ENCODE assay signal across 12 mouse cellular contexts in genomic region chr15:7154010-7154736, GRCm38 (mm10).
A peak's percentile ranks its signal among the peaks of the same experiment; 100 is the strongest.
DNase-seq lines count a peak whose midpoint lies in the region; ATAC-seq and TF ChIP-seq lines count a peak whose summit lies in the region.
"Had no signal": no experiment of that assay in that cellular context is flagged by ENCODE, and none has a peak within 500 bp of the region (broad histone marks: within the 10 kb centered on the region; RNA-seq: fewer than 3 reads in every experiment).

No protein-coding gene starts in this region.

- no peaks in the 10 kb centered on the region; the same call in 1 of the 2 replicates for H3K36me3 ChIP-seq in hindbrain, embryonic 14.5 days (replicated peaks; ENCODE audit: control insufficient read depth, insufficient read depth)
- no peaks in the 10 kb centered on the region for H3K36me3 ChIP-seq in hindbrain, embryonic 11.5 days (ENCODE audit: control insufficient read depth, insufficient read depth, low read length)
- H3K36me3 ChIP-seq in lung, postnatal 0 days (ENCODE audit: insufficient read depth, low read length) = peaks cover 17% of the 10 kb centered on the region
- H3K36me3 ChIP-seq in heart, adult 2 months (ENCODE audit: control insufficient read depth, insufficient read depth, low read length) = peaks cover 10% of the 10 kb centered on the region
- no peaks in the 10 kb centered on the region for H3K36me3 ChIP-seq in intestine, embryonic 16.5 days (ENCODE audit: control insufficient read depth, insufficient read depth, low read length)
- no peaks in the 10 kb centered on the region for H3K36me3 ChIP-seq in forebrain, embryonic 16.5 days (ENCODE audit: control insufficient read depth, insufficient read depth)
- H3K36me3 ChIP-seq: forebrain, embryonic 15.5 days; midbrain, embryonic 15.5 days had no signal

- H3K4me2 ChIP-seq in hindbrain, embryonic 14.5 days (replicated peaks) = no peak overlapping the region
- H3K4me2 ChIP-seq in hindbrain, embryonic 11.5 days (replicated peaks; ENCODE audit: low read depth, low read length) = no peak overlapping the region
- no peak overlapping the region; the same call in 1 of the 2 replicates for H3K4me2 ChIP-seq in lung, postnatal 0 days (replicated peaks; ENCODE audit: low read depth, low read length)
- H3K4me2 ChIP-seq in intestine, embryonic 16.5 days (ENCODE audit: low read depth, low read length) = no peak overlapping the region
- H3K4me2 ChIP-seq in forebrain, embryonic 16.5 days (ENCODE audit: low read length) = no peak overlapping the region
- H3K4me2 ChIP-seq: forebrain, embryonic 15.5 days; midbrain, embryonic 15.5 days had no signal

- no peaks in the 10 kb centered on the region; the same call in 1 of the 2 replicates for H3K79me2 ChIP-seq in heart, adult 2 months (replicated peaks; ENCODE audit: control insufficient read depth, insufficient read depth, low read length)

- H3K9me3 ChIP-seq in hindbrain, embryonic 14.5 days (ENCODE audit: control insufficient read depth, low read length) = no peaks in the 10 kb centered on the region
- no peaks in the 10 kb centered on the region for H3K9me3 ChIP-seq in hindbrain, embryonic 11.5 days (ENCODE audit: control insufficient read depth, low read length)
- H3K9me3 ChIP-seq in lung, postnatal 0 days (ENCODE audit: low read length) = no peaks in the 10 kb centered on the region
- H3K9me3 ChIP-seq in intestine, embryonic 16.5 days (ENCODE audit: control insufficient read depth, low read length) = no peaks in the 10 kb centered on the region
- H3K9me3 ChIP-seq in forebrain, embryonic 16.5 days (ENCODE audit: control insufficient read depth, low read length) = no peaks in the 10 kb centered on the region
- H3K9me3 ChIP-seq: forebrain, embryonic 15.5 days; midbrain, embryonic 15.5 days had no signal

- peaks cover 13% of the 10 kb centered on the region for H3K4me1 ChIP-seq in hindbrain, embryonic 14.5 days (replicated peaks; ENCODE audit: control insufficient read depth, insufficient read depth, low read length)
- no peaks in the 10 kb centered on the region for H3K4me1 ChIP-seq in hindbrain, embryonic 11.5 days (replicated peaks; ENCODE audit: control insufficient read depth, insufficient read depth, low read length)
- H3K4me1 ChIP-seq in lung, postnatal 0 days (ENCODE audit: insufficient read depth, low read depth, low read length) = peaks cover 13% of the 10 kb centered on the region; the same call in 1 of the 2 replicates
- H3K4me1 ChIP-seq in lung, adult 2 months (ENCODE audit: control insufficient read depth, insufficient read depth, low read length) = peaks cover 15% of the 10 kb centered on the region
- peaks cover 19% of the 10 kb centered on the region for H3K4me1 ChIP-seq in heart, adult 2 months (ENCODE audit: control insufficient read depth, insufficient read depth, low read length)
- H3K4me1 ChIP-seq in intestine, embryonic 16.5 days (ENCODE audit: control insufficient read depth, insufficient read depth, low read length) = peaks cover 8% of the 10 kb centered on the region; the same call in 1 of the 2 replicates
- H3K4me1 ChIP-seq in forebrain, embryonic 16.5 days (replicated peaks; ENCODE audit: control insufficient read depth, insufficient read depth, low read length) = 0 out of 2 replicates have a peak, but pooled peaks cover 3% of the 10 kb centered on the region
- H3K4me1 ChIP-seq: forebrain, embryonic 15.5 days had no signal

- intact Hi-C loops in heart, adult 2 months (cut with DNase I) = loop anchor here (2.0 kb wide), 1 partner anchor 51 kb away; no protein-coding TSS in a partner anchor

- ATAC-seq in hindbrain, embryonic 14.5 days (ENCODE audit: low FRiP score) = no peak
- no peak for ATAC-seq in hindbrain, embryonic 11.5 days (ENCODE audit: low FRiP score)
- peak; percentile 59 for ATAC-seq in lung, postnatal 0 days
- peak; percentile 51 for ATAC-seq in intestine, embryonic 16.5 days
- ATAC-seq in forebrain, embryonic 16.5 days = no peak
- ATAC-seq: CD4-positive, CD25-positive, alpha-beta regulatory T cell, adult 4 months; forebrain, embryonic 15.5 days; midbrain, embryonic 15.5 days had no signal

- peak; percentile 17; the same call in 1 of the 2 replicates for TF ChIP-seq CTCF in lung, postnatal 0 days (IDR thresholded peaks at IDR 0.05)
- TF ChIP-seq CTCF in lung, adult 2 months (IDR thresholded peaks at IDR 0.05; ENCODE audit: insufficient read depth, low read length) = no peak
- TF ChIP-seq CTCF in heart, adult 2 months (IDR thresholded peaks at IDR 0.05) = no peak

- H3K27ac ChIP-seq in hindbrain, embryonic 14.5 days = no peak overlapping the region
- H3K27ac ChIP-seq in hindbrain, embryonic 11.5 days (ENCODE audit: low read depth, low read length) = no peak overlapping the region
- peak overlapping the region; percentile 21; the same call in 1 of the 2 replicates for H3K27ac ChIP-seq in lung, postnatal 0 days (ENCODE audit: low read length)
- no peak overlapping the region for H3K27ac ChIP-seq in heart, adult 2 months
- H3K27ac ChIP-seq in intestine, embryonic 16.5 days (ENCODE audit: low read length) = 0 out of 2 replicates have a peak overlapping the region, but pooled peaks have one; percentile 19
- H3K27ac ChIP-seq in forebrain, embryonic 16.5 days (ENCODE audit: low read length) = no peak overlapping the region
- H3K27ac ChIP-seq: forebrain, embryonic 15.5 days; midbrain, embryonic 15.5 days had no signal

- no peaks in the 10 kb centered on the region for H3K27me3 ChIP-seq in hindbrain, embryonic 14.5 days (ENCODE audit: control insufficient read depth, insufficient read depth, low read length)
- H3K27me3 ChIP-seq in hindbrain, embryonic 11.5 days (ENCODE audit: control insufficient read depth, insufficient read depth, low read length) = no peaks in the 10 kb centered on the region
- H3K27me3 ChIP-seq in lung, postnatal 0 days (replicated peaks; ENCODE audit: insufficient read depth, low read length) = no peaks in the 10 kb centered on the region
- H3K27me3 ChIP-seq in heart, adult 2 months (ENCODE audit: control insufficient read depth, insufficient read depth, low read length) = no peaks in the 10 kb centered on the region
- 0 out of 2 replicates have a peak, but pooled peaks cover 2% of the 10 kb centered on the region for H3K27me3 ChIP-seq in intestine, embryonic 16.5 days (replicated peaks; ENCODE audit: control insufficient read depth, insufficient read depth, low read length)
- H3K27me3 ChIP-seq in forebrain, embryonic 16.5 days (replicated peaks; ENCODE audit: control insufficient read depth, insufficient read depth, low read length) = no peaks in the 10 kb centered on the region
- H3K27me3 ChIP-seq: forebrain, embryonic 15.5 days; midbrain, embryonic 15.5 days had no signal

- WGBS in hindbrain, embryonic 14.5 days = 76% methylated on average over 15 of the region's 15 CpGs
- 89% methylated on average over 15 of the region's 15 CpGs for WGBS in hindbrain, embryonic 11.5 days
- WGBS in lung, postnatal 0 days = 50% methylated on average over 15 of the region's 15 CpGs
- WGBS in lung, adult 2 months = 35% methylated on average over 15 of the region's 15 CpGs
- 49% methylated on average over 15 of the region's 15 CpGs for WGBS in heart, adult 2 months
- 79% methylated on average over 15 of the region's 15 CpGs for WGBS in intestine, embryonic 16.5 days
- 83% methylated on average over 15 of the region's 15 CpGs for WGBS in forebrain, embryonic 16.5 days

- no peak overlapping the region for H3K9ac ChIP-seq in hindbrain, embryonic 14.5 days
- H3K9ac ChIP-seq in hindbrain, embryonic 11.5 days (ENCODE audit: low read depth, low read length) = no peak overlapping the region
- no peak overlapping the region for H3K9ac ChIP-seq in lung, postnatal 0 days (replicated peaks; ENCODE audit: low read depth)
- no peak overlapping the region for H3K9ac ChIP-seq in heart, adult 2 months (ENCODE audit: low read depth, low read length)
- H3K9ac ChIP-seq in intestine, embryonic 16.5 days (ENCODE audit: low read depth, low read length) = no peak overlapping the region
- H3K9ac ChIP-seq in forebrain, embryonic 16.5 days (replicated peaks; ENCODE audit: low read depth, low read length) = no peak overlapping the region
- H3K9ac ChIP-seq: forebrain, embryonic 15.5 days; midbrain, embryonic 15.5 days had no signal

- TF ChIP-seq POLR2A in lung, adult 2 months (IDR thresholded peaks at IDR 0.05; ENCODE audit: borderline replicate concordance, extremely low read depth, low read depth, low read length) = no peak
- TF ChIP-seq POLR2A in heart, adult 2 months (IDR thresholded peaks at IDR 0.05; ENCODE audit: insufficient read depth, low read depth, low read length) = no peak

- no peak for TF ChIP-seq EP300 in lung, postnatal 0 days (IDR thresholded peaks at IDR 0.05)
- no peak for TF ChIP-seq EP300 in heart, adult 2 months (IDR thresholded peaks at IDR 0.05; ENCODE audit: insufficient read depth, low read depth, low read length)

- H3K4me3 ChIP-seq in hindbrain, embryonic 14.5 days (replicated peaks; ENCODE audit: low read length) = no peak overlapping the region
- H3K4me3 ChIP-seq in hindbrain, embryonic 11.5 days (ENCODE audit: low read depth, low read length) = no peak overlapping the region
- H3K4me3 ChIP-seq in lung, postnatal 0 days (ENCODE audit: low read depth, low read length) = no peak overlapping the region
- H3K4me3 ChIP-seq in lung, adult 2 months (replicated peaks; ENCODE audit: extremely low read depth, low read depth, low read length) = no peak overlapping the region
- H3K4me3 ChIP-seq in heart, adult 2 months = no peak overlapping the region
- H3K4me3 ChIP-seq in intestine, embryonic 16.5 days (ENCODE audit: low read length) = no peak overlapping the region
- no peak overlapping the region for H3K4me3 ChIP-seq in forebrain, embryonic 16.5 days (replicated peaks; ENCODE audit: low read length)
- H3K4me3 ChIP-seq: forebrain, embryonic 15.5 days; midbrain, embryonic 15.5 days had no signal

- peak; percentile 40 for DNase-seq in hindbrain, embryonic 14.5 days (ENCODE audit: low spot score)
- DNase-seq in hindbrain, embryonic 11.5 days (ENCODE audit: low spot score) = no peak
- no peak for DNase-seq in lung, postnatal 0 days (ENCODE audit: low spot score)
- DNase-seq in lung, adult 2 months = no peak
- peak; percentile 71 to 77 for DNase-seq in heart, adult 2 months
- no peak for DNase-seq in left cerebral cortex, adult 8-10 months (ENCODE audit: low spot score in 2 of 2)
- DNase-seq: thymus, postnatal 4 days had no signal

Comparison
In these comparisons a context has a peak if more than half of its experiments do, and no peak if none do; other contexts are left out.
1. DNase-seq: peak in hindbrain, embryonic 14.5 days (single experiment) and heart, adult 2 months (2 of 2); none in hindbrain, embryonic 11.5 days (single experiment), lung, postnatal 0 days (single experiment), lung, adult 2 months (single experiment) and left cerebral cortex, adult 8-10 months (0 of 2).
2. ATAC-seq: peak in lung, postnatal 0 days (single experiment) and intestine, embryonic 16.5 days (single experiment); none in hindbrain, embryonic 14.5 days (single experiment), hindbrain, embryonic 11.5 days (single experiment) and forebrain, embryonic 16.5 days (single experiment).
3. H3K27ac ChIP-seq: peak in lung, postnatal 0 days (single experiment) and intestine, embryonic 16.5 days (single experiment); none in hindbrain, embryonic 14.5 days (single experiment), hindbrain, embryonic 11.5 days (single experiment), heart, adult 2 months (single experiment) and forebrain, embryonic 16.5 days (single experiment).